Mouse (Mus musculus): Measurements from ENCODE around the gene Slamf9. TPM values are rescaled to one million over a fixed set of nuclear protein-coding genes. Genes with fewer than 3 reads are reported as not detected.

Slamf9 gene
- total RNA-seq, 4 experiments from 2014 or later, result 0.27 to 2.3 (median 1.1) TPM

- peak; percentile 86 for DNase-seq (ENCODE audit: low spot score)
Observed at GRCm38 (mm10) chr1:172513525-172514212, 38.5 kb downstream of the Slamf9 start.

GRCm38 (mm10) chr1:172514213-172514529, 39.0 kb downstream of the Slamf9 start:
- no peak for DNase-seq (ENCODE audit: low spot score)

- DNase-seq (ENCODE audit: low spot score), result peak; percentile 59
Observed at GRCm38 (mm10) chr1:172514551-172515268, 39.6 kb downstream of the Slamf9 start.

- no peak for DNase-seq (ENCODE audit: low spot score)
Observed at GRCm38 (mm10) chr1:172515396-172515795, 40.2 kb downstream of the Slamf9 start.

- no peak for DNase-seq (ENCODE audit: low spot score)
Observed at GRCm38 (mm10) chr1:172518013-172518412, 42.9 kb downstream of the Slamf9 start.

- DNase-seq (ENCODE audit: low spot score), result no peak
Observed at GRCm38 (mm10) chr1:172519644-172520043, 44.5 kb downstream of the Slamf9 start.

- DNase-seq (ENCODE audit: low spot score), result peak; percentile 89
Observed at GRCm38 (mm10) chr1:172520576-172521440, 45.6 kb downstream of the Slamf9 start, which contains the start of gene Cfap45. TSS of gene Cfap45 (plus strand) at chr1:172520801.

- peak; percentile 53 for DNase-seq (ENCODE audit: low spot score)
Observed at GRCm38 (mm10) chr1:172522524-172522923, 47.4 kb downstream of the Slamf9 start.

- peak; percentile 55 for DNase-seq (ENCODE audit: low spot score)
Observed at GRCm38 (mm10) chr1:172523699-172524101, 48.5 kb downstream of the Slamf9 start.

GRCm38 (mm10) chr1:172525027-172525764, 50.0 kb downstream of the Slamf9 start:
- peak; percentile 89 for DNase-seq (ENCODE audit: low spot score)

- DNase-seq (ENCODE audit: low spot score), result no peak
Observed at GRCm38 (mm10) chr1:172525971-172526370, 50.8 kb downstream of the Slamf9 start.

- DNase-seq (ENCODE audit: low spot score), result peak; percentile 74
Observed at GRCm38 (mm10) chr1:172526380-172527081, 51.4 kb downstream of the Slamf9 start.

GRCm38 (mm10) chr1:172527431-172527830, 52.3 kb downstream of the Slamf9 start:
- DNase-seq (ENCODE audit: low spot score), result no peak

Other genes starting within 250 kb of the Slamf9 start
- not detected for gene Atp1a4, start 216.9 kb upstream of the Slamf9 start, total RNA-seq (2022)
- 10 to 100 TPM in 3 of 4 experiments, 1 to 10 TPM in 1; 9.8 to 12.2 (median 11.5) TPM for gene Igsf8, start 213.7 kb upstream of the Slamf9 start, total RNA-seq (2022)
- gene Atp1a2, start 177.3 kb upstream of the Slamf9 start, total RNA-seq (2022), result 100 to 1,000 TPM; 457 to 541 (median 497) TPM
- gene Kcnj9, start 146.0 kb upstream of the Slamf9 start, total RNA-seq (2022), result not detected
- under 1 TPM; 0.11 to 0.23 (median 0.16) TPM for gene Kcnj10, start 134.1 kb upstream of the Slamf9 start, total RNA-seq (2022)
- 1 to 10 TPM; 3.1 to 4.2 (median 3.6) TPM for gene Pigm, start 98.8 kb upstream of the Slamf9 start, total RNA-seq (2022)
- gene Igsf9, start 6.4 kb downstream of the Slamf9 start, total RNA-seq (2022), result under 1 TPM; 0.12 to 0.87 (median 0.78) TPM
- 10 to 100 TPM; 37.8 to 77.3 (median 50.1) TPM for gene Tagln2, start 24.7 kb downstream of the Slamf9 start, total RNA-seq (2022)
- under 1 TPM; 0.19 to 0.98 (median 0.46) TPM for gene Cfap45, start 45.4 kb downstream of the Slamf9 start, total RNA-seq (2022)
- gene Vsig8, start 80.6 kb downstream of the Slamf9 start, total RNA-seq (2022), result not detected
- gene Slamf8, start 115.2 kb downstream of the Slamf9 start, total RNA-seq (2022), result under 1 TPM; 0.16 to 0.31 (median 0.24) TPM
- not detected for gene Fcrl6, start 127.2 kb downstream of the Slamf9 start, total RNA-seq (2022)
- 10 to 100 TPM in 3 of 4 experiments, 1 to 10 TPM in 1; 8.5 to 14.0 (median 11.5) TPM for gene Dusp23, start 157.6 kb downstream of the Slamf9 start, total RNA-seq (2022)
- gene Crp, start 222.7 kb downstream of the Slamf9 start, total RNA-seq (2022), result not detected